Mouse (Mus musculus) liver, postnatal 0 days (tissue): ENCODE data around the gene Txnrd1.

Experiments
- CTCF ChIP-seq: sonication (generic); IDR thresholded peaks from 2 replicates; pipeline ENCODE4 v1.5.1; 2016; ENCODE audit warnings: antibody characterized with exemption, low read depth
- EP300 ChIP-seq: IDR thresholded peaks from 2 replicates; pipeline ENCODE4 v1.6.1; 2016; ENCODE audit warnings: antibody characterized with exemption, low read depth, mild to moderate bottlenecking

DNA sequence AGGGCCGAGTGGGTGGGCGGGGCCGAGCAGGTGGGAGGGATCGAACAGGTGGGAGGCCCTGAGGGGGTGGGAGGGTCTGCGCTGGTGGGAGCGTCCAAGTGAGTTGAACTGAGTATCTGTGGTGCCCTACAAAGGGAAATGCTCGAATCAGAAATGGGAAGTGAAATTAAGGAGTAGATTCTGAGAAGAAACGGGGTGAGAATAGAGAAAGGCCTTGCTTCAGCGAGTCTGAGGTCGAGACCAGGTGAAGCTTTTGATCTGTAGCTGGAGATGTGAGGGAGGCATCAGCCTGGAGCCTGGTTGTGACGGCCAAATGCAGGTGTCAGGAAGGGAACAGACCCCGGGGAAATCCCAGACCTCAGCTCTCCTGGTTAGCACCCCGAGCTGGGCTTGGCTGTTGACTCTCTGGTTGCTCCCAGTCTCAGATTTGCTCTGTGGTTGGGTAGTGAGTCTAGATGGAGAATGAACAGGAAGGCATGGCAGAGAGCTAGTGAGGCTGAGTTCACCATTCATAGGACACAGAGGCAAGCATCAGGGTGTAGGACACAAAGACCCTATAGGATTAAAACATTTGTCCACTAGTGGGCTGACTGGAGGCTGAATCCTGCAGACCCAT, 101.4 kb downstream of the Txnrd1 start:
- no peak for TF ChIP-seq CTCF
- no peak for TF ChIP-seq EP300
